Mouse (Mus musculus) frontal cortex, postnatal 10 days (tissue): ENCODE data around the gene Aldh3b3.
"Not testable (repeated sequence)": the region's sequence is repeated elsewhere in the genome, so short reads cannot be mapped to it uniquely, and the experiment has no call there.

Experiments used
- DNase-seq, 2 experiments: peaks; one replicate each; pipeline ENCODE4 v3.0.0; 2022; ENCODE audit warnings: low spot score in 2 of 2, mixed read lengths in 1 of 2

Gene Aldh3b3

GRCm38 (mm10) chr19:3974608-3975007, 16.2 kb downstream of the Aldh3b3 start:
- DNase-seq: not testable (repeated sequence)

GRCm38 (mm10) chr19:3975866-3976265, 17.4 kb downstream of the Aldh3b3 start:
- no peak for DNase-seq

- peak; percentile 46 to 65 for DNase-seq
These were observed 21.9 kb downstream of the Aldh3b3 start for GRCm38 (mm10) chr19:3980309-3980708.

GRCm38 (mm10) chr19:3980917-3981316, 22.5 kb downstream of the Aldh3b3 start:
- DNase-seq: no peak

- DNase-seq: no peak
These were observed 25.2 kb downstream of the Aldh3b3 start for GRCm38 (mm10) chr19:3983527-3984200.

GRCm38 (mm10) chr19:3985261-3985681, 26.8 kb downstream of the Aldh3b3 start:
- DNase-seq: no peak

GRCm38 (mm10) chr19:3986334-3986733, 27.9 kb downstream of the Aldh3b3 start, which contains the start of gene Acy3:
TSS of gene Acy3 (plus strand) at chr19:3986570.
- DNase-seq: peak in 1 of 2 experiments; percentile 45

GRCm38 (mm10) chr19:3988066-3988465, 29.6 kb downstream of the Aldh3b3 start:
- no peak for DNase-seq

GRCm38 (mm10) chr19:3988750-3989149, 30.3 kb downstream of the Aldh3b3 start:
- DNase-seq: no peak

GRCm38 (mm10) chr19:3990804-3991203, 32.4 kb downstream of the Aldh3b3 start:
- no peak for DNase-seq

GRCm38 (mm10) chr19:3991562-3991961, 33.1 kb downstream of the Aldh3b3 start:
- DNase-seq: no peak

- no peak for DNase-seq
These were observed 33.5 kb downstream of the Aldh3b3 start for GRCm38 (mm10) chr19:3991966-3992365.

- no peak for DNase-seq
These were observed 34.0 kb downstream of the Aldh3b3 start, which contains the start of gene Tbx10 for GRCm38 (mm10) chr19:3992416-3992815. TSS of gene Tbx10 (plus strand) at chr19:3992752.

- DNase-seq: no peak
These were observed 36.5 kb downstream of the Aldh3b3 start for GRCm38 (mm10) chr19:3994932-3995331.

GRCm38 (mm10) chr19:3995505-3995904, 37.1 kb downstream of the Aldh3b3 start:
- DNase-seq: no peak

- no peak for DNase-seq
These were observed 37.7 kb downstream of the Aldh3b3 start for GRCm38 (mm10) chr19:3996106-3996505.

- DNase-seq: no peak
These were observed 38.3 kb downstream of the Aldh3b3 start for GRCm38 (mm10) chr19:3996747-3997146.

GRCm38 (mm10) chr19:3997231-3997630, 38.8 kb downstream of the Aldh3b3 start:
- DNase-seq: no peak

- DNase-seq: no peak
These were observed 39.9 kb downstream of the Aldh3b3 start for GRCm38 (mm10) chr19:3998335-3998734.

GRCm38 (mm10) chr19:3999121-3999730, 40.8 kb downstream of the Aldh3b3 start:
- DNase-seq: no peak

GRCm38 (mm10) chr19:4000119-4000900, 41.9 kb downstream of the Aldh3b3 start, which contains the start of the genes Nudt8 and Gm49405:
TSS of gene Nudt8 (plus strand) at chr19:4000580.
TSS of gene Gm49405 (plus strand) at chr19:4000626.
- DNase-seq: peak; percentile 91 to 93

GRCm38 (mm10) chr19:4000949-4001525, 42.6 kb downstream of the Aldh3b3 start:
- no peak for DNase-seq
